Mouse (Mus musculus) cerebellum, postnatal 14 days (tissue): Measurements from ENCODE around the gene Mtmr2.

ENCODE experiments used
- DNase-seq, 2 experiments: peaks; one replicate each; pipeline ENCODE4 v3.0.0; 2021; ENCODE audit warnings: mixed read lengths in 2 of 2

Mtmr2 gene

DNA sequence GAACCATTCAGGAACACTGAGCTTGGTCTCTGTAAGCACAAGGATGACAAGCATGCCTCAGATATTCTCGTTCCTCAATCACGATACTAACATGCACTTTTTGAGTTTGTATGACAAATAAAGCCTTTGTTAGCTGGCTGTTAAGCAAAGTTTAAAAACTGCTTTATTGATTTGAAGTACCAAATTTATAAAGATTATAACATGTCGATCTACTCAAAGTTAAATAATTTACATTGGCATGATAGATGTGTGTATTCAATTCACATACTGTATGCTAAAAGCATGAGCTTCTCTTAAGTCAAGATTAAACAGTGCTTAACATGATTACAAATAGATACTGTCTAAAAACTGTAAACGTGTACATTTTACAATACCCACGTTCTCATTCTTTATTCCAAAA is 59.4 kb downstream of the Mtmr2 start:
- DNase-seq = no peak

DNA sequence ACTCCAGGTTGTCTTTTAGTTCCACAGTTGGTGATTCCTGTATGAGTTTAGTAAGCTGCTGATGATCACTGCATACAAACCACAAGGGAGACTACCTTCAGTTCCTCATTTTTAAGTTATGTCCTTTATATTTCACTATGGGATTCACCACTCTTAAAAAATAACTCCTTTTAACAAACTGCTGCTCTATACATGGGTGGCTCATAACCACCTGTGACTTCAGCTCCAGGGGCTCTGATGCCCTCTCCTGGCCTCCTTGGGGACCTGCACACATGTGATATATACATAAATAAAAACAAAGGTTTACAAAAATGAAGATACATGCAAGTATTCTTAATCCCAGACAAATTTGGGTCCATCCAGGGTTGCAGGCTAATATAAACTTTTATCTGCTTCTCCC is 61.7 kb downstream of the Mtmr2 start:
- no peak for DNase-seq

DNA sequence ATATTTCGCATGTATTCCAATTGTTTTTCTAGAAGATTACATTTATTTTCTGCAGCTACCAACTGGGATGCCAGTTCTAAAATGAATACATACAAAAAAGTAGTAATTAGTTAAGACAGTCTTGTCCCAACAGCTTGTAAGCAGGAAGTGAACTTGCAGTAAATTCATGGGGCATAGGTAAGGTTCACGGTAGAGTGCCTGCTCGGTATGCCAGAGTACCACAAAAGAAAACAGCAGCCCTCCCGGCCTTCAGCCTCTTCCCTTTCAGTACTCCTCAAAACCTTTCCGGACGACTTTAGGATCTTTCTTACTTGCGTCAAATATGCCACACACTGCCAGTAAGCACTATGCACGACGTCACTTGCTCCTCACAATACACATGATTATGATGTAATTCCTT is 70.2 kb downstream of the Mtmr2 start:
- no peak for DNase-seq

DNA sequence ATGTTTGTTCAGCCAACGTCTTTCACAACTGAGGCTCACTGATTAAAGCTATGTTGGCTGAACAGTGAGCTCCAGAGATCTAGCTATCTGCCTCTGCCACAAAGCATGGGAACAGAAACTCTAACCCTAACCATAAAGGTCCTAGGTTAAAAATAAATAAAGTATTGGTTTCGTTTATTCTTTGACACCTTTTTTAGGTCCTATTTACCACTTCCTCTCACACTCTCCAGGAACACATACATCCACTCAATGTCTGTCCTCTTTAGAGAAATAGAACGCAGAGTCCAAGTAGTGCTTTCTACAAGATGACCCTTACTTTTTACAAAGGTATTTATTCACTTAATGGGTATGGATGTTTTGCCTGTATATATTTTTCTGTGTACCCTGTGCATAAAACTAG is 72.6 kb downstream of the Mtmr2 start:
- no peak for DNase-seq

DNA sequence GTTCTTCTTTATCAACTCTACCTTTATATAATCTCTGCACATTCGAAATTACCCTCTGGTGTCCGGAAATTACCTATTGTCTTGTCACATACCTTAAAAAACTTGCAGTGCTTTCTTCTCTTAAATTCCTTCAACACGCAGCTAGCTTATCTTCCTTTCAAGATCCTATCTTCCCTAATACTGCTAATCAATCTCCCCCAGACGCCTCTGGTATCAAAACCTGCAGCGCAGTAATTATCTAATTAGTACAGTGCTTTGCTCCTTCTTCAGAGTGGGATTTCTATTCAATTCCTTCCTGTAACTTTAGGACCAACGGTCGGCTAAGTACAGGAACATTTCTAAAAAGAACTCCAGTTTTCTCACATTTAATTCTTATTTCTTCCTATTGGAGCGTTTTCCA is 77.7 kb downstream of the Mtmr2 start:
- no peak for DNase-seq

DNA sequence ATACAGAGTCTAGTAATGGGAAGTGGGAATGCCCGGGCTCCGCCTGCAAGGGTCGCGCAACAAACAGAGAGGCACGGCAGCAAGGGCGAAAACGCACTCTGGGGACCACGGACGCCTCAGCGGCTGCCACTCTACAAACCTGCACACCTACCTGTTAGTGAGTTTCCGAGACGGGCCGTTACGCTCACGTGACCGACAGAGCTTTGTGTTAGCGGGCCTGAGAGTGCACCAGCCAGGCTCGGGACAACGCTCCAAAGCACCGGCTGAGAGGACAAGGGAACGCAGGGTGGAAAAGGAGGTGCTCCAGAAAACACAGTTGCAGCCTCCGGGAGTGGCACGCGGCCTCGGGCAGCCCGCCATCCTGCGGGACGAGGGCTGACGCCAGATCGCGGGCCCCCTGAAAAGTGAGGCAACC is 78.2 kb downstream of the Mtmr2 start:
- DNase-seq = no peak

DNA sequence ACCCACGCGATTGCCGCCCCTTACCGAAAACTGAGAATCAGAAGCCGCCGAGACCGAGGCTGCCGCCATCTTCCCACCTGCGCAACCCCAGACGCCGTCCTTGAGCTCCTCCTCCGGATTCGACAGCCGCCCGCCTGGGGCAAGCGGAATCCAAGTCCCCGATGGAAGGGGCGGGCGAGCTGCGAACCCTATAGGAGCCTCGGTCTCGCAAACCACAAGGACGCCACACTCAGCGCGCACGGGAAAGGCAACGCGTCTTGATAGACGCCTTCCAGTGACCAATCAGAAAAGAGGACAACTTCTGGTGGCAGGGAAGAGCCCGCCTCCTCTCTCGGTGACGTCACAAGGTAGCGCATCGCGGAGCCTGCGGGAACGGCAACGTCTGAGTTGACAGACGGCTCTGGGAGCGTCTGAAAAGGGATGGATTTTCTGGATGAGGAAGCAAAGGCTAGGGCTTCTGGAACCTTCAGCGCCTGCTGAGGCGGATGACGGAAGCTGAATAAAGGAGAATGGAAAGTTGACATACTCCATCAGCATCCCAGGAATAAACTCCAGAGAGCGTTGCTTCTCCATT is 78.7 kb downstream of the Mtmr2 start, which contains the start of gene Cep57:
TSS of gene Cep57 (minus strand) at position 276 of the 574 bp plus-strand sequence.
- peak; percentile 94 to 97 for DNase-seq

DNA sequence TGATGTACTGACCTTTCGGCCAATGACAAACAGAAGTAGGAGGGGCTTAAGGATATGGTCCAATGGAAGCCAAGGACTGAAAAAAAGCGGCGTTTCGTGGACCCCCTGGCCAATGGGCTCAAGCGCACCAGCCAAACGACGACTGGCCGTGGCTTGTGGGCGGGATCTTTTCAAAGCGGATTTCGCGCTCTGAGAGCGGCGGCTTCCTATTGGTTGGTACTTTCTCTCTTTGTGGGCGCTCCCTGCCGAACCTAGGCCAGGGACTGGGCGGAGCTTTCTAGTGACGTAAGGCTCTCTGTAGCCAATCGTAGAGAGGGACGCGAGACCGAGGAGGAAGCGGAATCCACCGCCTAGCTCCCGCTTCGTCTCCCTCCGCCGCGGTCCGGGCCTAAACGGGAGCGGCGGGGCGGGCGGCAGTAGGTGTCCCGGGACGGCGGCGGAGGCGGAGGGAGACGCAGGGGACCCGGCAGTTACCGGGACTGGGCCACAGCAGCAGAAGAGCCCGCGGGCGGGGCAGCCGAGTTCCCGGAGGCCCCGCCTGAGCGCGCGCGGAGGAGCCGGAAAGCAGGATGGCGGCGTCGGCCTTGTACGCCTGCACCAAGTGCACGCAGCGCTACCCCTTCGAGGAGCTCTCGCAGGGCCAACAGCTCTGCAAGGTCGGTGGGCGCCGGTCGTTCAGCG is 79.3 kb downstream of the Mtmr2 start, which contains the start of gene Fam76b:
TSS of gene Fam76b (plus strand) at position 311 of the 681 bp plus-strand sequence.
- peak; percentile 98 to 99 for DNase-seq

DNA sequence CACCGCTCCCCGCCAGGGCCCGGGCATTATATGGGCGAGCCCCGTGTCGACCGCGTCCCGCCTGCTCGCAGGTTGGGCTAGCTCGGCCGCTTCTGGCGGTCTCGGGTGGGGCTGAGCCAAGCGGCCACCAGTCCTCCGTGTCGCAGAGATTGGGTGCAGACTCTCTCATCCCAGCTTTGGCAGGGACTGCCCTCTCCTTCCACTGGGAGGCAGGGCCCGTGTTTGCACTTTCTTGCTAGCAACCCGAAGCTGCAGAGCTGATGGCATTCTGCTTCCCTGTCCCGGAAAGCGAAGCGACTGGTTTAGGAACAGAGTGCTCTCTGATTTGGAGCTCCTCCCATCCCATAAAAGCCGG is 79.9 kb downstream of the Mtmr2 start:
- DNase-seq = no peak

DNA sequence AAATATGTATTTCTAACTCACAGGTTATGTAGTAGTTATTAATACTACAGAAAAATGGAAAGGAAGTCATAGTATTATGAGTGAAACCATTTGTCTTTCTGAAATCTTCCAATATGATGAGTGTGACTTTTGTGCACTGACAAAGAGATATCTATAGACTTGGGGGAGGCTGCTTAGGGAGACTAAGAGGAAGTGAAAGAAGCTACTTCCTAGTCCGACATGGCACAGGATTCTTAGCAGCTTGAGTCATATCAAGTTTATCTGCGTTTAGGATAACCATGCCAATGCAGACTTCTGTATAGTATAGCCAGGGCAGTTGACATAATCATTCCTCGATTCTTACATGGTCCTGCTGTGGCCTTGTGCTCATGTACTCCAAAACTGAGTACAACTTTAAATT is 87.0 kb downstream of the Mtmr2 start:
- no peak for DNase-seq

DNA sequence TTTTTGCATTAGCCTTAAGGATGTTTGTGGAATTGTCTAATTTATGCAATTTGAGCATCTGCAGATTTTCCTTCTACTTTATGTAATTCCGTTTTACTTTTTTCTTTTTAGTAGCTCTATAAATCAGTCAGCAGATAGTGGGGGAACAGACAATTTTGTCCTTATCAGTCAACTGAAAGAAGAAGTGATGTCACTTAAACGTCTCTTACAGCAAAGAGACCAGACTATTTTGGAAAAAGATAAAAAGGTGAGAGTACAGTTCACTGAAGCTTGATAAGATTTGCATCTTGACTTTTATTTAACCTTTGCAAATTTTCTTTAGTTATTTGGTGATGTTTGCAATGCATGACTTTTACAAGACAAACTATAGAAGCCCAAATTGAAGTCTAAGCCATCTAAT is 88.5 kb downstream of the Mtmr2 start:
- DNase-seq = no peak

DNA sequence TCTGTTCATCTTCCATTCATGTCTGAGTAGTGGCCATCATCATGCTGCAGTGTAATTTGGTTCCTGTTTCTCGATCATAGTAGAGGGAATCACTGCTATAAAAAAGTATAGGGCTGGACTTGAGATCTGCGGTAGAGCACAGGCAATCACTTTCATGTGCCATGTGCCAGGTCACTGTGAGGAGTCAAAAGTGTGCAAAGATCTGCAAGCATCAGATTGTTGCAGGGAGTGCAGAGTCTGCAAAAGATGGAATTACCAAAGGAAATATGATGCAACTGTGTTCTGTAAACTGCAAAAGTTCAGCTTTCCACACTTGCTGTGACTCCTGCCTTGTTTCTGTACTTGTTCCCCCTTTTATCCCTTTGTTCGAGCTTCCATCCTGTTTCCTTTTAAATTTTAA is 99.4 kb downstream of the Mtmr2 start:
- DNase-seq = no peak

DNA sequence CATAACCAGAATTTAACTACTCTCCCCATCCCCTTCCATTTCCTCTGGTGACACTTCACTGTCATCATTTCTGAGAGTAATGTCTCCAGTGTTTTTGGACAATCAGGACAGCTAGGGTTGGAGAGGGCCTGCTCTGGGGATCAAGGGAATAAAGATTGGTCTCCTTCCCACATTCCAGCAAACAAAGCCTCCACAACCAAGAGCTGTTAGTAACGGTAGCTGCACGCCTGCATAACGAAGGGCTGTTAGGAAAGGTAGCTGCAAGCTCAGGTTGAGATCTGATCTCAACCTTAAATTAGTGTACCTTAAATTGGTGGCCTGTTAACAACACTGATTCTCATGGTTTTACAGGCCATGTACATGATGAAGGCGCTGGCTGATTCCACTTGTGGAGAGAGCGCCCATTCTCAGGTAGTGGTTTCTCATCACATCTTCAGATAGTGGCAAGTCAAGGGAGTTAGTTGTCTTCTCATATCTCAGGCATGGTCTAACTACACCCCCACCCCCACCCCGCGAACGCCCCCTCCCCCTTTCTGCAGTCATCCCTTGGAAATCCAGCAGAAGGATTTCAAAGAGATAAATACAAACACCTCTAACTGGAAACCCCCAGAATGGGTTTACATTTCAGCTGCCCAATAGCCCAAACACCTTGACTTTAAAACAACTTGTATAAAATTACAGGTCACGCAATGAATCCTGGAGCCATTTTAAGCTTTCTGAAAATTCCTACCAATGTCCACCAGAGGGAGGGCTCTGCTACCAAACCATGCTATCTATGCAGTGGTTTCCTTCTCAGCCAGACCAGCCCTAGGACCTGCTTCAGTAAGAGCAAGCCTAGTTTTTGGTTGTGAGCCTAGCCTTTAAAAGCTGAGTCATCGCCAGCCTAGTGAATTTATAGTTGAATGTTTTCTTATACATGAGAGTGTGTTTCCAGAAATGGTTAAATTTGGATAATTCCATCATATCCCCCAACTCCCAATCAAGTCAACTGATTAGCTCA is 100.6 kb downstream of the Mtmr2 start:
- peak; percentile 26 to 34 for DNase-seq

DNA sequence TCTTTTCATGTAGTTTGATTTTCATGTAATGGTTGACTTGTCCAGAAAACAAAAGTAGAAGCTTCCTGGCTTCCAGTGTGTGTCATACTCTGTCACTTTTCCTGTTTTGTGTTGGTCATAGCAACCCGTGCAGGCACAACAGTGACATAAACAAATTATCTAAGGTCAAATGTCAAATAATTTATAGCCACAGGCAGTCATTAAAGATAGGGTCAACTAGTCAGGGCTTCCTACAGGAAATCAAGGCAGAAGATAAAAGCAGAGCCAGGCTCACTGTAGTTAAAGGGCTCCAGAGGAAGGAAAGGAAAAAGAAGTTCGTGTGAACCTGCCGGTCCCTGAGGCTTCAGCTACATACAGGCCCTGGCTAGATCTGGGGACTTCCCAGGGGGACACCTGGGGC is 105.7 kb downstream of the Mtmr2 start:
- DNase-seq = no peak
